Mouse (Mus musculus) bone marrow macrophage, adult 2 months (primary cell): ENCODE results near the gene Ahcyl1.

Experiments
- CTCF ChIP-seq: IDR thresholded peaks from 2 replicates; pipeline ENCODE4 v1.5.1; 2012; ENCODE audit warnings: low read depth, mild to moderate bottlenecking, low read length, moderate library complexity
- POLR2A ChIP-seq: IDR thresholded peaks from 2 replicates; pipeline ENCODE4 v1.6.1; 2012; ENCODE audit warnings: mild to moderate bottlenecking, low read depth, low read length, borderline replicate concordance

DNA sequence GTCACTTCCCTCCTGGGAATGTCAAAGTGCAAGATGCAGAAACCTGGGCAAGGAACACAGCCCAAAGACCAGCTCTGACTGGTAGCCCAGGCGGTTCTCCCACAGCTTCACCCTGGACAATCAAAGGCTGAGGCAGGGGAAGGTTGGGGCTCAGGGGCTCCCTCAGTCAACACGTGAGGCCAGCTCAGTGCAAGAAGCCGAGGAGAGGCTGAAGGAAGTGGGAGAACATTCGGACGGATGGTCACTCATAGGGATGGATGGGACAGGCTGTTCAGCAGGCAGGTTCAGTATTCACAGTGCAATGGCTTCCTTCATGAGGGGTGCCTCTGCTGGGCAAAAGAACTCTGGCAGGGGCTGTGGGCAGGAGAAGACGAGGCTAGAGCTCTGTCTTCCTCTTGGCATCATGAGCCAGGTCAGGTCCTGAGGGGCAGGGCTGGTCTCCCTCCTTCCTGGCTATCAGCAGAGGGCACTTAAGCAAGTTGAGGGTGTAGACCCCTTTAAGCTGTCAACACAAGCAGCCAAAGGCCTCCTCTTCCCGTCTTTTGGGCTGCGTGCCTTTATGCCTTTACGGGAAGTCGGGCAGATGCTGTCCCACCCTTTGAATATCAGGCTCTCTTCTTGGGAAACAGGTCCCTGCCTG is 45.8 kb upstream of the Ahcyl1 start:
- TF ChIP-seq POLR2A = no peak
- TF ChIP-seq CTCF = no peak
